In the genomic region with DNA sequence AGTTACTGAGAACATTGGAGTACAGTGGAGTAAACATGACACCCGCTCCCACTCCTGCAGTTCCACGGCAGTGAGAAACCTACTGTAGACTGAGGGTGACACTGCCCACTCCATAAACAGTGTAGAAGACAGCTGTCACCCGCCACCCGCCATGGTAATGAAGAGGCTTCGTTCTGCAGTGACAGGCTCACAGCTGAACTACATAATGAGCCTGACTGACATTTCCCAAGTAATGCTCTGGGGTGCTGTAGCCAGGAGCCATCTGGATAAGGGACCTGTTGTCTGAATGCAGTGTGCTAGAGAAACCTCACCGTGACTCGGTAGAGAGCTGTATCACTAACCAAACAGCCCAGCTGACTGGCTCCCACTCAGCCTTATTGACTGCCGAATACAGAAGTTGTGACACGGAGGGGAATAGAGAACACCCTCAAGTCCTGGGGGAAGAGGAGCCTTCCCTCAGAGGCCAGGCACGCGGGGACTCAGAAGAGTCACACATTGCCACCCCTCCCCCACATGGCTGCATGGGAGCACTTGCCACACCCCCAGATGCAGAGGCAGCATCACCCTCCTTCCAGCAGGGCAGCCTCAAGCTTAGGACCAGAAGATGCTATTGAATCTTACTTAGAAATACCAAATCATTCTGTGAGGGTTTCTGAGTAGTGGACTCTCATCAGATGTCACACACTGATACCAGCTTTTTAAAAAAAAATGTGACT, we compare ENCODE assay signal across 10 mouse cellular contexts. TPM values are rescaled to one million over a fixed set of nuclear protein-coding genes. Genes with fewer than 3 reads are reported as not detected.
A peak's percentile ranks its signal among the peaks of the same experiment; 100 is the strongest.
DNase-seq lines count a peak whose midpoint lies in the region; ATAC-seq and TF ChIP-seq lines count a peak whose summit lies in the region.
"Had no signal": no experiment of that assay in that cellular context is flagged by ENCODE, and none has a peak within 500 bp of the region (broad histone marks: within the 10 kb centered on the region; RNA-seq: fewer than 3 reads in every experiment).

No protein-coding gene starts in this region.

- ATAC-seq in heart, embryonic 15.5 days (replicated peaks; ENCODE audit: insufficient number of reproducible peaks, insufficient read depth, low FRiP score, low read depth): no peak
- peak; percentile 57; the same call in 1 of the 2 replicates for ATAC-seq in forebrain, embryonic 12.5 days (ENCODE audit: low FRiP score)
- peak; percentile 17; the same call in 1 of the 2 replicates for ATAC-seq in megakaryocyte-erythroid progenitor cell, adult 5-6 weeks (replicated peaks; ENCODE audit: low FRiP score, low TSS enrichment, poor library complexity, severe bottlenecking)
- ATAC-seq: inflammation-experienced regulatory T-cells, adult 6 months had no signal

- H3K27ac ChIP-seq in heart, embryonic 15.5 days: no peak overlapping the region
- no peak overlapping the region for H3K27ac ChIP-seq in ES-Bruce4 (ENCODE audit: insufficient read depth, low read length)
- no peak overlapping the region for H3K27ac ChIP-seq in forebrain, embryonic 12.5 days

- peak overlapping the region; percentile 27; the same call in 1 of the 2 replicates for H3K4me2 ChIP-seq in heart, embryonic 15.5 days
- 0 out of 2 replicates have a peak overlapping the region, but pooled peaks have one; percentile 1 for H3K4me2 ChIP-seq in forebrain, embryonic 12.5 days

- H3K4me3 ChIP-seq in heart, embryonic 15.5 days: no peak overlapping the region
- H3K4me3 ChIP-seq in ES-Bruce4 (ENCODE audit: low read depth, low read length): peak overlapping the region; percentile 13; the same call in 1 of the 2 replicates
- no peak overlapping the region for H3K4me3 ChIP-seq in forebrain, embryonic 12.5 days (replicated peaks)
- H3K4me3 ChIP-seq: megakaryocyte, embryonic 14.5 days had no signal

- no peaks in the 10 kb centered on the region for H3K9me3 ChIP-seq in heart, embryonic 15.5 days (replicated peaks)
- no peaks in the 10 kb centered on the region for H3K9me3 ChIP-seq in ES-Bruce4 (replicated peaks; ENCODE audit: control insufficient read depth, insufficient read depth, low read length, poor library complexity, severe bottlenecking)
- H3K9me3 ChIP-seq in forebrain, embryonic 12.5 days: no peaks in the 10 kb centered on the region

- no peak for TF ChIP-seq POLR2A in ES-Bruce4 (IDR thresholded peaks at IDR 0.05; ENCODE audit: insufficient read depth, low read length)

- TF ChIP-seq CTCF in ES-Bruce4 (IDR thresholded peaks at IDR 0.05; ENCODE audit: low read depth, low read length): no peak

- H3K4me1 ChIP-seq in heart, embryonic 15.5 days (replicated peaks): no peaks in the 10 kb centered on the region
- peaks cover 3% of the 10 kb centered on the region for H3K4me1 ChIP-seq in ES-Bruce4 (ENCODE audit: control insufficient read depth, insufficient read depth, low read length)
- H3K4me1 ChIP-seq in forebrain, embryonic 12.5 days: 0 out of 2 replicates have a peak, but pooled peaks cover 5% of the 10 kb centered on the region

- H3K9ac ChIP-seq in heart, embryonic 15.5 days: no peak overlapping the region
- no peak overlapping the region for H3K9ac ChIP-seq in ES-Bruce4 (ENCODE audit: low read depth, poor library complexity, severe bottlenecking)
- no peak overlapping the region for H3K9ac ChIP-seq in forebrain, embryonic 12.5 days

- no peaks in the 10 kb centered on the region for H3K27me3 ChIP-seq in heart, embryonic 15.5 days
- H3K27me3 ChIP-seq in ES-Bruce4 (ENCODE audit: control insufficient read depth, insufficient read depth, low read length, poor library complexity, severe bottlenecking): no peaks in the 10 kb centered on the region
- H3K27me3 ChIP-seq in forebrain, embryonic 12.5 days: no peaks in the 10 kb centered on the region

- H3K36me3 ChIP-seq in heart, embryonic 15.5 days: peaks cover 16% of the 10 kb centered on the region; the same call in 1 of the 2 replicates
- H3K36me3 ChIP-seq in ES-Bruce4 (ENCODE audit: control insufficient read depth, insufficient read depth, low read length, poor library complexity, severe bottlenecking): peaks cover 2% of the 10 kb centered on the region; the same call in 1 of the 2 replicates
- H3K36me3 ChIP-seq in forebrain, embryonic 12.5 days (replicated peaks): peaks cover 30% of the 10 kb centered on the region

- no peak for TF ChIP-seq EP300 in ES-Bruce4 (IDR thresholded peaks at IDR 0.05; ENCODE audit: insufficient read depth, low read depth, low read length)

- no peak for DNase-seq in heart, adult 18-20 months
- no peak for DNase-seq in left cerebral cortex, adult 9 months (ENCODE audit: low spot score in 2 of 2)
- no peak for DNase-seq in urinary bladder, adult 18-20 months (ENCODE audit: low spot score in 2 of 2)
- no peak for DNase-seq in urinary bladder, postnatal 14 days (ENCODE audit: low spot score)

- 33% methylated on average over 11 of the region's 11 CpGs for WGBS in heart, embryonic 15.5 days
- 45% methylated on average over 11 of the region's 11 CpGs for WGBS in forebrain, embryonic 12.5 days

RNA-seq across cellular contexts. Expression of gene Usp50, which starts 17.2 kb away (rescaled TPM):
- polyA plus RNA-seq in heart, embryonic 15.5 days (2015; fragmentation: Nextera tagmentation; extraction: Ambion mirVana): 1.8 and 2.2 TPM in 2 replicates
- not detected for total RNA-seq in heart, adult 18-20 months (2021)
- polyA plus RNA-seq in ES-Bruce4 (2011; ENCODE audit: insufficient read depth, insufficient read length, low read depth, missing spikeins): 6.0 and 8.1 TPM in 2 replicates
- 3.2 and 3.6 TPM in 2 replicates for polyA plus RNA-seq in forebrain, embryonic 12.5 days (2016; fragmentation: Nextera tagmentation; extraction: Ambion mirVana)
- 1.1 and 1.4 TPM in 2 replicates for total RNA-seq in megakaryocyte-erythroid progenitor cell, adult 5-6 weeks (2014; fragmentation: Nextera tagmentation)
- total RNA-seq in megakaryocyte-erythroid progenitor cell, adult 5-6 weeks (2017): 0.88 TPM in 1 of 2 replicates, not detected in the other

RNA-seq across cellular contexts. Expression of gene Usp8, which starts 58.9 kb away (rescaled TPM):
- 26.8 and 30.7 TPM in 2 replicates for polyA plus RNA-seq in heart, embryonic 15.5 days (2015; fragmentation: Nextera tagmentation; extraction: Ambion mirVana)
- 10 to 100 TPM; 27.3 to 29.9 TPM for total RNA-seq in heart, adult 18-20 months (2021)
- 66.3 and 75.3 TPM in 2 replicates for polyA plus RNA-seq in ES-Bruce4 (2011; ENCODE audit: insufficient read depth, insufficient read length, low read depth, missing spikeins)
- polyA plus RNA-seq in forebrain, embryonic 12.5 days (2016; fragmentation: Nextera tagmentation; extraction: Ambion mirVana): 39.7 and 41.6 TPM in 2 replicates
- total RNA-seq in megakaryocyte-erythroid progenitor cell, adult 5-6 weeks (2014; fragmentation: Nextera tagmentation): 37.5 and 40.1 TPM in 2 replicates
- total RNA-seq in megakaryocyte-erythroid progenitor cell, adult 5-6 weeks (2017): 49.3 and 50.4 TPM in 2 replicates
